Mouse (Mus musculus) liver, postnatal 0 days (tissue): ENCODE measurements around the gene Rex1bd. TPM values are rescaled to one million over a fixed set of nuclear protein-coding genes. Genes with fewer than 3 reads are reported as not detected.

Experiments
- ATAC-seq: fragments of 200-750 bp; cut with Nextera tagmentation; 2 replicates; pipeline ENCODE4 v1.8.0; 2017; ENCODE audit warnings: mild to moderate bottlenecking, moderate library complexity
- DNase-seq: peaks from one replicate; pipeline ENCODE4 v3.0.0-alpha.2; 2016
- H3K27ac ChIP-seq: fragments of 300-500 bp; sonication (generic); 2 replicates; pipeline ENCODE4 v1.5.1; 2014; ENCODE audit warnings: antibody characterized with exemption, moderate library complexity, mild to moderate bottlenecking, low read depth
- H3K27me3 ChIP-seq: fragments of 300-500 bp; sonication (generic); 2 replicates; pipeline ENCODE4 v1.6.1; 2014; ENCODE audit warnings: low read length, control low read depth, mixed read lengths; ENCODE audit not compliant: insufficient read depth
- H3K36me3 ChIP-seq: fragments of 300-500 bp; sonication (generic); replicated peaks from 2 replicates; pipeline ENCODE4 v1.6.1; 2014; ENCODE audit warnings: mild to moderate bottlenecking, control low read depth, low read length, moderate library complexity, mixed read lengths; ENCODE audit not compliant: insufficient read depth
- H3K4me1 ChIP-seq: fragments of 300-500 bp; sonication (generic); 2 replicates; pipeline ENCODE4 v1.6.1; 2014; ENCODE audit warnings: antibody characterized with exemption, mild to moderate bottlenecking, control low read depth; ENCODE audit not compliant: insufficient read depth
- H3K4me2 ChIP-seq: fragments of 300-500 bp; sonication (generic); 2 replicates; pipeline ENCODE4 v1.6.1; 2014; ENCODE audit warnings: low read depth, mild to moderate bottlenecking, low read length, moderate library complexity, mixed read lengths
- H3K4me3 ChIP-seq: fragments of 300-500 bp; sonication (generic); 2 replicates; pipeline ENCODE4 v1.5.1; 2014; ENCODE audit warnings: low read depth, low read length
- H3K9ac ChIP-seq: fragments of 300-500 bp; sonication (generic); replicated peaks from 2 replicates; pipeline ENCODE4 v1.6.1; 2014; ENCODE audit warnings: mild to moderate bottlenecking, moderate library complexity
- H3K9me3 ChIP-seq: fragments of 300-500 bp; sonication (generic); 2 replicates; pipeline ENCODE4 v1.6.1; 2016; ENCODE audit warnings: mild to moderate bottlenecking, control low read depth, low read length, mixed read lengths
- CTCF ChIP-seq: sonication (generic); IDR thresholded peaks from 2 replicates; pipeline ENCODE4 v1.5.1; 2016; ENCODE audit warnings: antibody characterized with exemption, low read depth
- EP300 ChIP-seq: IDR thresholded peaks from 2 replicates; pipeline ENCODE4 v1.6.1; 2016; ENCODE audit warnings: antibody characterized with exemption, low read depth, mild to moderate bottlenecking
- WGBS: fragments of 180-500 bp; shearing (Covaris S2); extraction: QIAGEN DNeasy Blood & Tissue Kit; methylation state at CpG from one replicate; pipeline ENCODE4 v1.1.7; 2014; ENCODE audit not compliant: insufficient replicate concordance; 5-methylcytosine and 5-hydroxymethylcytosine counted together
- polyA plus RNA-seq: library from polyadenylated mRNA; unstranded; fragments of >200 nt; fragmentation: Nextera tagmentation; extraction: Ambion mirVana; gene quantifications from 2 replicates; pipeline ENCODE4 v1.2.1, GENCODE M21; 2015

Rex1bd gene
- polyA plus RNA-seq, 1 experiment from 2014 or later = 52.3 TPM

DNA sequence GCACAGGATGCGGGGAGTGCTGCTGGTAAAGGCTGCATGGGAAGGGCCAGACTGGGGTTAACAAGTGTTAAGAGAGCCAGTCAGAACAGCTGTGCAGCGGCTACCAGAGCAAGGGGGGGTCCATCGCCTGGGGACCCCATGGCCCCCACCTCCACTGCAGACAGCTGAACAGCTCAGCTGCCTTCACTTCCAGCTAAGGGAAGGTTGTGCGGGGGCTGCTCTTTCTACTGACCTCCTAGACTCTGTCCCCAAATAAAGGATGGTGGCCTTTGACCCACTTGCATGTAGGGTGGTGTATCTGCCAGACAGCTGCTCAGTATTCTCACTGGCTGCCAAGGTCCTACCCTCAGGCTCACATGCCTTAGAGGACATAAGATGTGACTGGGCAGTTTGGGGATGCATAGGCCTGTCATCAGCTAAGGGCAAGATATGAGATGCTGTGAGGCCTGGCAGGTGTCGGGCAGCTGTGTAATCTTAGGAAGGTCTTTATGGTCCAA, 39.3 kb downstream of the Rex1bd start:
- no peak overlapping the region for H3K9ac ChIP-seq
- H3K27me3 ChIP-seq = no peaks in the 10 kb centered on the region
- 73% methylated on average over 5 of the region's 5 CpGs for WGBS
- no peaks in the 10 kb centered on the region for H3K9me3 ChIP-seq
- H3K4me3 ChIP-seq = no peak overlapping the region
- H3K4me1 ChIP-seq = peaks cover 29% of the 10 kb centered on the region
- peak overlapping the region; percentile 56 for H3K27ac ChIP-seq
- peak; percentile 59 for ATAC-seq
- H3K36me3 ChIP-seq = no peaks in the 10 kb centered on the region
- DNase-seq = no peak
- no peak overlapping the region; the same call in 1 of the 2 replicates for H3K4me2 ChIP-seq
- TF ChIP-seq EP300 (no peak), CTCF (no peak)

DNA sequence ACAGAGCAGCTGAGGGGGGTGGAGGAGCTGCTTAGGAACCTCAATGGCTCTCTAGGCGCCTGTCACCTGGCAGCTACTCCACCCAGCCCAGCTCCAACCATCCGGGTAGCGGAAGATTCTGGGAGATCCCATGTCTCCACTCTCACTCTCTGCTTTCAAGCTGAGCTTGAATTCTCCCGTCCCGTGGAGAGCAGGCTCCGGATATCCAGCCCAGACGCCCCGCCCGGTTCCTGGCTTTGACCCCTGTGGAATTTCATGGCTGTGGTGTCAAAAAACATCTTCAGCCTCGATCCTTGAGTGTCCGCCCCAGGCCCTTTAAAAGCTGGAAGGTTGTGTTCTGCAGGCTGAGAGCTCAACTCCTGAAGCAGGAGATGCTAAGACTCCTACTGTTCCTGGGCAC, 39.8 kb downstream of the Rex1bd start:
- Histone ChIP-seq H3K4me1 (peaks cover 29% of the 10 kb centered on the region), H3K27ac (no peak overlapping the region), H3K9me3 (no peaks in the 10 kb centered on the region), H3K36me3 (no peaks in the 10 kb centered on the region), H3K4me3 (no peak overlapping the region), H3K9ac (no peak overlapping the region), H3K27me3 (no peaks in the 10 kb centered on the region), H3K4me2 (no peak overlapping the region; the same call in 1 of the 2 replicates)
- no peak for DNase-seq
- WGBS = 77% methylated on average over 11 of the region's 11 CpGs
- TF ChIP-seq EP300 (no peak), CTCF (no peak)
- no peak for ATAC-seq

DNA sequence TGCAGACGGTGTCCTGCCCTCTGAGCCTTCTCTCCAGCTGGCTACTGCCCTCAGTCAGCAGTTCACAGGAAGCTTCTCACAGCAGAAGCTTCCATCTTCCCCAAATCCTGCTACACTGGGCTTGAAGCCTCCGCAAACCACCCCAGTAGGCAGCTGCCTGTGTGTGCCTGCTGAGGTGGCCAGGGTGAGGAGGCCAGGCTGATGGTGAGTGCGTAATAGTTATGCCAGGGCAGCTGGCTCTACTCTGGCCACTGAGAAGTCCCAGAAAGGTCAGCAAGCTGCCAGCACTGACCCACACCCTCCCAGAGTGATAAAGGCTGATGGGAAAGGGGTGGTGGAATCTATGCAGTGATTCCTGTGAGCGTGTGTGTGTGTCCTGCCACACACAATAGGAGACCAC, 40.2 kb downstream of the Rex1bd start:
- Histone ChIP-seq H3K9me3 (no peaks in the 10 kb centered on the region), H3K9ac (no peak overlapping the region), H3K4me2 (no peak overlapping the region), H3K4me3 (no peak overlapping the region), H3K36me3 (no peaks in the 10 kb centered on the region), H3K4me1 (peaks cover 29% of the 10 kb centered on the region), H3K27ac (no peak overlapping the region), H3K27me3 (no peaks in the 10 kb centered on the region)
- DNase-seq (no peak), ATAC-seq (no peak)
- WGBS = 87% methylated on average over 4 of the region's 4 CpGs
- no peak for TF ChIP-seq EP300
- TF ChIP-seq CTCF = no peak

GRCm38 (mm10) chr8:70465701-70466100, 40.9 kb downstream of the Rex1bd start:
- no peaks in the 10 kb centered on the region for H3K27me3 ChIP-seq
- no peak overlapping the region for H3K9ac ChIP-seq
- no peaks in the 10 kb centered on the region for H3K36me3 ChIP-seq
- ATAC-seq (no peak), DNase-seq (no peak)
- TF ChIP-seq EP300 (no peak), CTCF (no peak)
- 91% methylated on average over 4 of the region's 4 CpGs for WGBS
- no peaks in the 10 kb centered on the region for H3K9me3 ChIP-seq
- H3K4me3 ChIP-seq = no peak overlapping the region
- H3K27ac ChIP-seq = no peak overlapping the region
- H3K4me1 ChIP-seq = peaks cover 29% of the 10 kb centered on the region
- H3K4me2 ChIP-seq = no peak overlapping the region

GRCm38 (mm10) chr8:70464162-70464561, 42.4 kb downstream of the Rex1bd start:
- Histone ChIP-seq H3K4me3 (no peak overlapping the region), H3K27me3 (no peaks in the 10 kb centered on the region), H3K27ac (no peak overlapping the region), H3K4me1 (peaks cover 25% of the 10 kb centered on the region), H3K36me3 (no peaks in the 10 kb centered on the region), H3K9ac (no peak overlapping the region), H3K4me2 (no peak overlapping the region), H3K9me3 (no peaks in the 10 kb centered on the region)
- DNase-seq (no peak), ATAC-seq (no peak)
- 89% methylated on average over 6 of the region's 6 CpGs for WGBS
- TF ChIP-seq EP300 = no peak

DNA sequence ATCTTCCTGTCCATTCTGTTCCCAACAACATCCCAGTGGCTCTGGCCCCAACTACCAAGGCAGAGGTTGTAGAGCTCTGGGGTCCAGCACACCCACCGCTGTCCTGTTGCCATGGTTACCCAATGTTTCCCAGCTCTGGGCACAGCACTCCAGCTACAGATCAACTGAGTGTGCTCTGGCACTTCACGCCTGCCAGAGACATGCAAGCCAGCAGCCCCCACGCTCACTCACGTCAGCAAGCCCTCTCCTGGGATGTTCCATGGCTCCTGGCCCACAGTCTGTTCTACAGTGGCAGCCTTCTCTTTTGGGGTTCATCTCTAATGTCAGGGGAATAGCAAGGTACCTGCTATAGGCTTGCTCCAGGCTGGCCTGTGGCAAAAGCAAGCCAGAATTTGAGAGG, 43.2 kb downstream of the Rex1bd start:
- no peaks in the 10 kb centered on the region for H3K27me3 ChIP-seq
- H3K4me3 ChIP-seq = no peak overlapping the region
- H3K4me1 ChIP-seq = peaks cover 16% of the 10 kb centered on the region
- H3K9ac ChIP-seq = no peak overlapping the region
- H3K4me2 ChIP-seq = no peak overlapping the region
- H3K9me3 ChIP-seq = no peaks in the 10 kb centered on the region
- H3K27ac ChIP-seq = no peak overlapping the region
- ATAC-seq = no peak
- no peak for TF ChIP-seq CTCF
- no peak for TF ChIP-seq EP300
- WGBS = 89% methylated on average over 4 of the region's 4 CpGs
- H3K36me3 ChIP-seq = no peaks in the 10 kb centered on the region
- no peak for DNase-seq

- Histone ChIP-seq H3K9ac (no peak overlapping the region), H3K4me3 (no peak overlapping the region), H3K27me3 (no peaks in the 10 kb centered on the region), H3K36me3 (no peaks in the 10 kb centered on the region), H3K9me3 (no peaks in the 10 kb centered on the region), H3K27ac (no peak overlapping the region), H3K4me2 (no peak overlapping the region), H3K4me1 (peaks cover 11% of the 10 kb centered on the region)
- ATAC-seq (no peak), DNase-seq (no peak)
- TF ChIP-seq EP300 = no peak
- TF ChIP-seq CTCF = no peak
- WGBS = 88% methylated on average over 8 of the region's 8 CpGs
These were observed 44.1 kb downstream of the Rex1bd start for GRCm38 (mm10) chr8:70462516-70462813.
